Mouse (Mus musculus): ENCODE measurements around the gene Stk24.

- no peak for TF ChIP-seq POLR2A (IDR thresholded peaks at IDR 0.05; ENCODE audit: borderline replicate concordance, low read depth, low read length)
- TF ChIP-seq CTCF (IDR thresholded peaks at IDR 0.05; ENCODE audit: low read depth, low read length) = no peak
These were observed 14.4 kb downstream of the Stk24 start for GRCm38 (mm10) chr14:121365390-121365789.
